Mouse (Mus musculus): ENCODE data around the gene Sgca.
"Not testable (repeated sequence)": the region's sequence is repeated elsewhere in the genome, so short reads cannot be mapped to it uniquely, and the experiment has no call there.

Gene Sgca

GRCm38 (mm10) chr11:94976199-94976598, at the start of gene Sgca:
Gene Sgca (minus strand): TSS chr11:94976327.
- no peak for DNase-seq (ENCODE audit: low read depth, low spot score)

- no peak for DNase-seq (ENCODE audit: low read depth, low spot score)
Observed at GRCm38 (mm10) chr11:95025227-95026012, 49.3 kb upstream of the Sgca start.

GRCm38 (mm10) chr11:95024439-95025184, 48.5 kb upstream of the Sgca start:
- DNase-seq (ENCODE audit: low read depth, low spot score) = no peak

GRCm38 (mm10) chr11:95023481-95023880, 47.4 kb upstream of the Sgca start:
- no peak for DNase-seq (ENCODE audit: low read depth, low spot score)

- DNase-seq (ENCODE audit: low read depth, low spot score) = no peak
Observed at GRCm38 (mm10) chr11:95022237-95022992, 46.3 kb upstream of the Sgca start.

- DNase-seq (ENCODE audit: low read depth, low spot score) = no peak
Observed at GRCm38 (mm10) chr11:95015484-95015883, 39.4 kb upstream of the Sgca start.

- DNase-seq (ENCODE audit: low read depth, low spot score) = no peak
Observed at GRCm38 (mm10) chr11:95012487-95012886, 36.4 kb upstream of the Sgca start.

- no peak for DNase-seq (ENCODE audit: low read depth, low spot score)
Observed at GRCm38 (mm10) chr11:95012075-95012474, 35.9 kb upstream of the Sgca start.

- DNase-seq (ENCODE audit: low read depth, low spot score) = no peak
Observed at GRCm38 (mm10) chr11:95011416-95011815, 35.3 kb upstream of the Sgca start.

GRCm38 (mm10) chr11:95010841-95011403, 34.8 kb upstream of the Sgca start:
- not testable (repeated sequence) for DNase-seq (ENCODE audit: low read depth, low spot score)

GRCm38 (mm10) chr11:95010141-95010739, 34.1 kb upstream of the Sgca start:
- no peak for DNase-seq (ENCODE audit: low read depth, low spot score)

- DNase-seq (ENCODE audit: low read depth, low spot score) = no peak
Observed at GRCm38 (mm10) chr11:95009629-95010014, 33.5 kb upstream of the Sgca start, which contains the start of gene Samd14. Gene Samd14 (plus strand): TSS chr11:95009879.

GRCm38 (mm10) chr11:95008661-95009628, 32.8 kb upstream of the Sgca start:
- no peak for DNase-seq (ENCODE audit: low read depth, low spot score)

- DNase-seq (ENCODE audit: low read depth, low spot score) = no peak
Observed at GRCm38 (mm10) chr11:95007418-95007817, 31.3 kb upstream of the Sgca start.

GRCm38 (mm10) chr11:95006525-95007219, 30.5 kb upstream of the Sgca start:
- no peak for DNase-seq (ENCODE audit: low read depth, low spot score)

- no peak for DNase-seq (ENCODE audit: low read depth, low spot score)
Observed at GRCm38 (mm10) chr11:95006038-95006437, 29.9 kb upstream of the Sgca start.

- no peak for DNase-seq (ENCODE audit: low read depth, low spot score)
Observed at GRCm38 (mm10) chr11:95004937-95005198, 28.7 kb upstream of the Sgca start.

GRCm38 (mm10) chr11:95004136-95004936, 28.2 kb upstream of the Sgca start:
- no peak for DNase-seq (ENCODE audit: low read depth, low spot score)

GRCm38 (mm10) chr11:95002705-95003104, 26.6 kb upstream of the Sgca start:
- no peak for DNase-seq (ENCODE audit: low read depth, low spot score)

All from WW6 (cell line).